Mouse (Mus musculus): ENCODE results near the gene Srf.

- no peak for TF ChIP-seq HCFC1 (IDR thresholded peaks at IDR 0.05; ENCODE audit: borderline replicate concordance, insufficient read depth, low read length)
- TF ChIP-seq CHD2 (IDR thresholded peaks at IDR 0.05; ENCODE audit: low read depth, low read length): no peak
- no peak for TF ChIP-seq MAFK (IDR thresholded peaks at IDR 0.05; ENCODE audit: insufficient read depth, low read depth, low read length)
- no peak for TF ChIP-seq ZNF384 (IDR thresholded peaks at IDR 0.05; ENCODE audit: low read depth, low read length)
- no peak for TF ChIP-seq ZC3H11A (IDR thresholded peaks at IDR 0.05; ENCODE audit: borderline replicate concordance, low read depth, low read length)
Measured at GRCm38 (mm10) chr17:46586327-46586726, 30.4 kb upstream of the Srf start.

All from ES-E14 (cell line).